Mouse (Mus musculus): Measurements from ENCODE around the gene Trpm8.

Trpm8 gene

GRCm38 (mm10) chr1:88266123-88266522 lies 11.3 kb upstream of the Trpm8 start:
- DNase-seq, result peak in 1 of 2 experiments; percentile 9

GRCm38 (mm10) chr1:88267489-88267888 lies 10.0 kb upstream of the Trpm8 start:
- peak in 1 of 2 experiments; percentile 11 for DNase-seq

DNA sequence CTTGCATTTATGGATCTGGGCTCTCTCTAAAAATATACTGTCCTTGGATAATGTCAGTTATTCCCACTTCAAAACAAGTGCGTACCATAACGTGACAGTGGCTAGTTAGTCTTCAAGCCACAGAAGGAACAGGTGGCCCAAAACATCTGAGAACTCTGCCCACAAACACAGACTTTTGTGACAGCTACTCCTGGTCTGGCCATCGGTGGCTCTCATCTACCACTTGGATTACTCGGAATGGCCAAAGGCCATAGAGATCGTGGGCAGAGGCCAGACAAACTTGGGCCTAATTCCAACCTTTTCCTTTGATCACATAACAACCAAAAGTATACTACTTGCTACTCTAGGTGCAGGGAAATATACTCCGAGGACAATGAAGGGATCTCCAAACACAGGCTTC lies 9.4 kb upstream of the Trpm8 start:
- DNase-seq, result no peak

- peak in 1 of 2 experiments; percentile 4 for DNase-seq
Observed at GRCm38 (mm10) chr1:88269539-88270309, 7.7 kb upstream of the Trpm8 start.

DNA sequence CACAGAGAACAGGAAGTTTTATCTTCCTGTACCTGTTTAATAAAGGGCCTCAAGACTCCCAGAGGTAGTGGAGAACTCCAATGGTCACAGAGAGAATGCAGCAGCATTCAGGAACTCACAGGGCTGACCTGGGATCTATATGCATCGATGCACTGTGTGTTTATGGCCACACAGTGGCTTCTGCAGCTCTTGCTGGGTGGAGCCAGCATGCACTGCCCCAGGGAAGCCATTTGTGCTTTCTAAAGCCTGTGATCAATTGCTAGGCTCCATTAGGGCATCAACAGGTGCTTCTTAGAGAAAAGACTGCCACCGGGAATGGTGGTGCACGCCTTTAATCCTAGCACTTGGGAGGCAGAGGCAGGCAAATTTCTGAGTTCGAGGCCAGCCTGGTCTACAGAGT lies 4.6 kb upstream of the Trpm8 start:
- DNase-seq, result no peak

- DNase-seq, result no peak
Observed at GRCm38 (mm10) chr1:88273326-88273725, 4.1 kb upstream of the Trpm8 start.

DNA sequence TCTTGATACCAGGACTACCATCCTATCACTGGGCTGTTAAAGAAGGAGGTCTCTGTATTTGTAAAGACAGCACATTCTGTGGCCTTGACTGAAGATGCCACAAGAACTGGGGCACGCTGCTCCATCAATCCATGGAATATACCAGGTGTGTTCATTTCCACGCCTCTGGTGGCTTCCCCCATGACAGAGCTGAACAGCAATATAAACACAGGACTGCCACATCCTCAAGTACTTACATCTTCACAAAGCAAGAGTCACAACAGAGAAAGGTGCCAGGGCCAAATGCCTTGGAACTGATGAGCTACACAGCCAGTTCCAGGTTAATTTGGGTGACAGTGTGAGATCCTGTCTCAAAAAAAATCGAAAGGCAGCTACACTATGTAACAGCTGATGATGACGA lies 3.6 kb upstream of the Trpm8 start:
- DNase-seq, result peak in 1 of 2 experiments; percentile 10

DNA sequence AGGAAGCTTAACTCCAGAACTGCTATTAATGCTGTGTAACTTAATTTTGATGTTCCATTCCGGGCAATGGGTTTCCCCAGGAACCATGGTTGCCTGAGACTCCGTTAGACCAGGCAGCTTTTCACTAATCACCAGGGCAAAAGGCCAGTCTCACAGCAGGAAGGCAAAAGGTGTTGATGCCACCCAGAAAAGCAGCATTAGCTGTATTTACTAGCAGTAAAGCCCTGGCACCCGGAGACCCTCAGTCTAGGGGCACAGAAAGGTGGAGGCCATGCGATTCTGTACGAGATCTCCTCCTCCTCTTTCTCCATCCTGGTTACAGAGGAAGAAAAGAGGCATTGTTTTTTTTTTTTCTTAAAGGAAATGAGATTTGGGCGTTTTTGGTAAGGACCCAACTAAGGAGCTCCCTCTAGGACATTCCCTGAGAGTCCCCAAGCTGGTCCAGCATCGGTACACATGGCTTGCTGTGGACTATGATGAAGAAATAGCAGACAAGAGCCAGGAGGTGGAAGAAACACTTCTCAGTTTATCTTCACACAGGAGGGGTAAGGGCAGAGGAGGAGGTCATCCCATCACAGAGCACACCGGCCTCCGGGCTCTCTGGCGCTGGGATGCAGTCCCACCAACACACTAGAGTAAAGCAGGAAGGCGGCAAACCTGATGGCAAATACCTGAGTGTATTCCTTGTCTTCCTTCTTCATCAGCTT lies 2.9 kb upstream of the Trpm8 start:
- DNase-seq, result peak in 1 of 2 experiments; percentile 8

DNA sequence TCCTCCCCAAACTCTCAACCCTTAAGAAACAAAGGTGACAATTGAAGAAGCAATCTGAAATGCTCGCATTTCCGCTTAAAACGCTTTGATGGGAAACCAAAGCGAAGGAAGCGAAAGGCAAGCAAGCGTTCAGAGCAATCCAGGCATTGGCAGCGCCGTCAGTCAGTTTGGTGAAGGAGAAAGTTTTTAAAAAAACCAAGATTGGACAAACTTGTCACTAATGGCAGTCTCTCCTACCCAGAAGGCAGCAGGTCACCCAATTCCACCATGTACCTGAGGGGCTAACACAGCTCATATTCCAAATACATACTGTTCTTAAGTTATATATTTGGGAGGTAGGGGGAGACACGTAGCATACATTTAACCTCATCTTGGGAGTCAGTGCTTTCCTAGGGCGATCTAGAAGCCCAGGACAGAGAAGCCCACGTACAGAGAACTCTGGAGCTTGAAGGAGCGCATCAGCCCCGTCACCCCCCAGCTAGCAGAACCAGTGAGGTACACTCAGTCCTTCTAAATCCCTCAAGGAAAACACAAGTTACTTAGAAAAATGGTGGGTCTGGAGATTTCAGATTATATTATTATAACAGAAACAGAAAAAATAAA lies 2.3 kb upstream of the Trpm8 start:
- no peak for DNase-seq

DNA sequence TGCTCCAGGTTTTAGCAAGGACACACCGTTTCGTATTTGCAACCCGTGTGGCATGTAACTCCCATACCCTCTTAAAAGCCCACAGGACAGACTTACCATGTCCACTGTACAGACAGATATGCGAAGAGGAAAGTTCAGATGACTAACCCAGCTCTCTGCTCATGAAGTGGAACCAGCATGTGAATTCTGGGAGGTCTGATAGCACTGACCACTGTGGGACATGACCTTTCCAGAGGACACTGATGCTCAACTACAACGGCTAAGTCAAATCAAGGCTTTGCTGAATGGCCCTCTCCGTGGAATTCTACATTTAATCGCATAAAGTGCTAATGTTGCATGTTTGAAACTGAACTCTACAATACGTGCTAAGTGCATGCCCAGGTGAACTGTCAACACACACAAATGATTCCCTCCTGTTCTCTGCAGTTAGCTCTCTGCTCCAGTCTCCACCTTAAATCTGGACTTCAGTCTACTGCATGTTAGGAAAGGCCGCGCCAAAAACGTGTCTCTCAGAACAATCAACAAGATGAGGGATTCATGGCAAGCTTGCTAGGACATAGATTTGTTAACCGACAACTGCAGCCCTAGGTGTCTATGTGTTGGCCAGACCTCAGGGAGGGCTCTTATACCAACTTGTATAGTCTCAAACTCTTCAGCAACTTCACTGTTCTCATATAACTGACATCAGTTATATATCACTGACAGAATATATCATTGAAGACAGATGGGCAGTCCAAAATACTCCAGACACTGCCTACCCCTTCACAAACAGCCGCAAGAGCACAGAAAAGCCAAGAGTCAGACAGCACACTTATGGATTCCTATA lies 1.6 kb upstream of the Trpm8 start:
- DNase-seq, result no peak

- DNase-seq, result peak in 1 of 2 experiments; percentile 18
Observed at GRCm38 (mm10) chr1:88276524-88277097, 850 bp upstream of the Trpm8 start.

GRCm38 (mm10) chr1:88277818-88278511 lies 504 bp downstream of the Trpm8 start:
- no peak for DNase-seq

DNA sequence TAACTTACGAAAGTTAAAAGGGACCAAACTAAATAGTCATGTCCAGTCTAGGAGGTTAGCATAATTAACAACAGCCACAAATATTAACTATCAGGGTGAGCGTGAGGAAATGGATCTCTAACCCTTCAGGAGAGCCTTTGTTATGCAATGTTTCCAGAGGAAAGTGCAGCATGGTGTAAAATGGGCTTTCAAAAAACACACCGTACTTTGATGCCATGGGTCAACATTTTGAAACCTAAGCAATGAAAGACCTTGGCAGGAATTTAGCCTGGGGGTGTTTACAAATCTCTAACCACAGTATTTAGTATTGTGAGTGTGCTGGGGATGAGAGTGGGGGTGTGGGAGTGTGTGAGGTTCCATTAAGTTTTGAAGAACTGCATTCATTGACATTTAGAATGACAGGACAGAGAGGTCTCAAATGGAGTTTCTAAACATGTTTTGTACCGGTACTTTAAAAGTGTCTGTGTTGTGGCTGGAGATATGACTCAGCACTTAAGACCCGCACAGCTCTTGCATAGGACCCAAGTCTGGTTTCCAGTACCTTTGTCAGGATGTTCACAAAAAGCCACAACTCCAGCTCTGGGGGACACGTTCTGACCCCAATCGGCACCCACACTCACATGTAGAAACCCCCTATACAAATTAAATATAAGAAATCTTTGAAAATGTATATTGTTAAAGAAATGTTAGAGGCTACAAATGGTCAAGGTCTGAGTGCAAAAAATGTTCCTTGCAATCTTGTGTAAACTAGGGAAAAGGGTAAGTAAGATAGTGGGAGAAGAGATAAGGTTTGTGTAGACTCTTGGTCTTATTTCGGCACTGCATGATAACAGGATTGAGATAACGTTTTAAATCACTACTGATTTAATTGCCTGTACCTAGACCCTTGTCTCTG lies 1.9 kb downstream of the Trpm8 start:
- DNase-seq, result no peak

DNA sequence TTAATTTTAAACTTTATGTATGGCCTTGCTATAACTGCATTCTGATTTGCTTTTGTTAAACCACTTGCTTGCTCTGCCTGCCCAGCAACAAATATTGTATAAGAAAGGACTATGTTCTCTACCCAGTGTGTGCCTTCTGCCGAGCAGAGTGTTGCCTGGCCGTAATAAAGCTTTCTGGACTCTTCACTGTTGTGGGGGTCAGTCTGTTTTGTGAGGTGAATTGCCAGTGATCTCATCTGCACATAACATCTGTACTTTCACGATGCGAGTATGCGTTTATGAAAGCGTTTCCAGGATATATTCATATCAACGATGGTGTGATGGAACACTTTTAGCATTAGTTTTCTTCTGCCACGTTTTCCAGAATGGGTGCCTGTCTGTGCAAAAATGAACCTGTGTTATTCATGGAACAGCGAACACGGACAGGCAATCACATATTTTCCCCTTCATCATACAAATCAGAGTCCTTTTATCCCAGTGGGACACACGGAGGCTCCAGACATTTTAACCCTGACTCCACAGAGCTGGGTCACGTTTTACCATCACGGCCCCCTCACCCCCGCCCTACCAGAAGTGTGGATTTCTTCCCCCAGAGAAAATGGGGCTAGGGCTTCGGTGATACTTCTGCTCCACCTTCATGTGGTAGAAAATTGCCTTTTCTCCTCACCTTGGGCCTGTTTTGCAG lies 2.7 kb downstream of the Trpm8 start:
- DNase-seq, result no peak

DNA sequence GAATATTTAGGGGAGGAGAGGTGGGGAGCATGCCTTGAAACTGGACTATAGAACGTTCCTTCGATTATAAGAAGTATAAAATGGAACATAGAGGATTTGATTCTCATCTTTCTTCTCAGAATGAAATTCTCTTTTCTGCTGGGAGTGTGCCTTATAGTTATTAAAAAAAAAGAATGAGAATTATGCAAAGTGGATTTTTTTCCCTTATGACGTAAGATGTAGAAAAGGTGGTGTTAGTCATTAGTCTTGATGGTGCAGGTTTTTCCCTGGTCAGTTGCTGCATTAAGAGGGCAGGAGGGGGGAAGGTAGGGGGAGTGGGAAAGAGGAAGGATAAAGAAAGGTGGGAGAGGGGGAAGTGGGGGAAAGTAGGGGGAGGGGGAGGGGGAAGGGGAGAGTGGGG lies 4.8 kb downstream of the Trpm8 start:
- no peak for DNase-seq

GRCm38 (mm10) chr1:88283376-88284227 lies 6.1 kb downstream of the Trpm8 start:
- no peak for DNase-seq

DNA sequence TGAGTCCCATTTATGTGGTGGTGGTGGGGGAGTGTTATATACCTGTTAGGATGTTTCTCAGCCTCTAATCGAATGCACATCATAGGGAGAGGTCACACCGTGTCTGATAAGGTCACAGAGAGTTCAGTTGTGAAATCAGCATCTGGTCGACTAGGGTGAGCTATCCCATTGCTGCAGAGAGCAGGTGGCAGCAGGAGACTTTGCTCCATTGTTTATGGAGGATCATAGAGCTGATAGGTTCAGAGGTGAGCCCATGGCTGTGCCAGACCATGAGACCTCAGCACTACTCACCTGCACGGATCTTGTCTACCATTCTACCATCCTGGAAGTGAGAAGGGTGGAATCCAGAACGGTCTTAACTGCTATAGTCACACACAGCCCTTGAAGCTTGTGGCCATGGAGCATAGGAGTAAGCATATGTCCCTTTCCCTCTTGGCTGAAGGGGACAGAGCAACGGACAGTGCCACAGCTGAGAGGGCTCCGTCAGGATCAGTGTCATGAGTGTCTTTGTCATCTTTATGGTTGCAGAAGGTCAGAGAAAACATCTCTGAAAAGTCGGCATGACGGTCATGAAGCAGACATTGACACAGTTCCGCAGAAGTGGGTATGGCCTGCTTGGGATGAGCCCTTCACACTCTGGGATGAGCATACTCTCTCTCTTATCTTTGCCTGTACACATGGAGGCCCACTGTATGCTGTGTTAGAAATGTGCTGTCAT lies 6.9 kb downstream of the Trpm8 start:
- DNase-seq, result no peak

- DNase-seq, result peak in 1 of 2 experiments; percentile 47
Observed at GRCm38 (mm10) chr1:88284946-88285320, 7.5 kb downstream of the Trpm8 start.

DNA sequence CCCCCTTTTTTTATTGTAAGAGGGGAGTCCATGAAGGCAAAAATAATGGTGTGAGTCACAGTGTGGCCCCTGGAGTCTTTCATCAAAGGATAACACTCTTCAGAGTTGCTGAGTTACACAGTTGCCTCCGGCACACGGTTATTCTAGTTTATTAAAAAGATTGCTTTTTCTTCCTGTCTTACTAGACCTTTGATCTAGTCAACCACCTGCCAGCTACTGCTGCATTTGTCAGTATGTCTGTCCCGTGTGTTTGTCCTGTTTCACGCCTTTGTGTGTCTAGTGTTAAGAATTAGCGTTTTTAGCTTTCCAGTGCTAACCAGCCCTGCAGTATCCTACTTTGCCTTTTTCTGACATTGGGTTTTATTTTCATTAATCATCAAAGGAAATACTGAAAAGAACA lies 8.2 kb downstream of the Trpm8 start:
- DNase-seq, result no peak

Measured in kidney, postnatal 4 days (tissue).